ENCODE assay signal across 8 mouse cellular contexts in genomic region chr7:28386007-28386406, GRCm38 (mm10). TPM values are rescaled to one million over a fixed set of nuclear protein-coding genes. Genes with fewer than 3 reads are reported as not detected.
DNase-seq lines count a peak whose midpoint lies in the region; ATAC-seq and TF ChIP-seq lines count a peak whose summit lies in the region.

No protein-coding gene starts in this region.

- H3K4me1 ChIP-seq in embryonic facial prominence, embryonic 15.5 days = peaks cover 38% of the 10 kb centered on the region
- H3K4me1 ChIP-seq in liver, adult 2 months (ENCODE audit: control insufficient read depth, insufficient read depth, low read length) = peaks cover 18% of the 10 kb centered on the region; the same call in 1 of the 2 replicates
- H3K4me1 ChIP-seq in small intestine, adult 2 months (ENCODE audit: control insufficient read depth, insufficient read depth, insufficient read length, low read length) = peaks cover 27% of the 10 kb centered on the region
- H3K4me1 ChIP-seq in hindbrain, postnatal 0 days (ENCODE audit: insufficient read depth, low read length) = no peaks in the 10 kb centered on the region

- intact Hi-C loops in left cerebral cortex, postnatal 14 days (cut with DNase I) = loop anchor here (2.0 kb wide), 1 partner anchor 13 kb away; the partner anchor contains the start of gene Plekhg2

- 82% methylated on average over 7 of the region's 7 CpGs for WGBS in embryonic facial prominence, embryonic 15.5 days
- WGBS in liver, adult 2 months = 59% methylated on average over 7 of the region's 7 CpGs
- WGBS in small intestine, adult 2 months = 68% methylated on average over 7 of the region's 7 CpGs
- WGBS in hindbrain, postnatal 0 days = 86% methylated on average over 7 of the region's 7 CpGs

- H3K9me3 ChIP-seq in embryonic facial prominence, embryonic 15.5 days (replicated peaks) = no peaks in the 10 kb centered on the region
- H3K9me3 ChIP-seq in hindbrain, postnatal 0 days (ENCODE audit: low read length) = no peaks in the 10 kb centered on the region

- no peaks in the 10 kb centered on the region for H3K27me3 ChIP-seq in embryonic facial prominence, embryonic 15.5 days
- no peaks in the 10 kb centered on the region for H3K27me3 ChIP-seq in liver, adult 2 months (ENCODE audit: control insufficient read depth, insufficient read depth, low read length)
- no peaks in the 10 kb centered on the region for H3K27me3 ChIP-seq in small intestine, adult 2 months (ENCODE audit: control insufficient read depth, insufficient read depth, low read length)
- no peaks in the 10 kb centered on the region for H3K27me3 ChIP-seq in hindbrain, postnatal 0 days (ENCODE audit: insufficient read depth, low read length)

- no peak for TF ChIP-seq CTCF in liver, adult 2 months (IDR thresholded peaks at IDR 0.05; ENCODE audit: low read depth, low read length)
- no peak for TF ChIP-seq CTCF in small intestine, adult 2 months (IDR thresholded peaks at IDR 0.05; ENCODE audit: extremely low read depth, insufficient read length, insufficient replicate concordance, low read depth, low read length)
- TF ChIP-seq CTCF in hindbrain, postnatal 0 days (IDR thresholded peaks at IDR 0.05; ENCODE audit: low read depth) = no peak

- peak; percentile 30 to 62 for DNase-seq in left cerebral cortex, postnatal 14 days (ENCODE audit: low spot score in 2 of 2)
- DNase-seq in left cerebral cortex, adult 8-10 months (ENCODE audit: low spot score in 2 of 2) = no peak
- peak; percentile 54 for DNase-seq in liver, adult 2 months (ENCODE audit: extremely low read depth, low read depth, low spot score)
- no peak for DNase-seq in hindbrain, postnatal 0 days (ENCODE audit: low spot score)
- no peak for DNase-seq in thymus, postnatal 10 days (ENCODE audit: low spot score in 2 of 2)
- DNase-seq in c-Kit-positive CD71-positive TER-119-positive erythroid progenitor cells, embryonic 14.5 days (ENCODE audit: low spot score) = no peak

- no peak for ATAC-seq in embryonic facial prominence, embryonic 15.5 days (ENCODE audit: insufficient number of reproducible peaks, low FRiP score, low TSS enrichment, low read depth)
- ATAC-seq in hindbrain, postnatal 0 days = no peak

- no peak overlapping the region for H3K9ac ChIP-seq in embryonic facial prominence, embryonic 15.5 days
- H3K9ac ChIP-seq in liver, adult 2 months (ENCODE audit: low read depth, low read length) = no peak overlapping the region
- no peak overlapping the region for H3K9ac ChIP-seq in hindbrain, postnatal 0 days (replicated peaks; ENCODE audit: low read length)

- H3K4me2 ChIP-seq in embryonic facial prominence, embryonic 15.5 days (replicated peaks) = no peak overlapping the region
- no peak overlapping the region for H3K4me2 ChIP-seq in hindbrain, postnatal 0 days (ENCODE audit: low read depth, low read length)

- TF ChIP-seq POLR2A in liver, adult 2 months (IDR thresholded peaks at IDR 0.05; ENCODE audit: extremely low read depth, insufficient read depth, low read length) = no peak
- no peak for TF ChIP-seq POLR2A in small intestine, adult 2 months (IDR thresholded peaks at IDR 0.05; ENCODE audit: low read depth, low read length)

- peaks cover 5% of the 10 kb centered on the region; the same call in 1 of the 2 replicates for H3K79me2 ChIP-seq in liver, adult 2 months (ENCODE audit: control insufficient read depth, insufficient read depth, low read length)

- H3K4me3 ChIP-seq in embryonic facial prominence, embryonic 15.5 days (replicated peaks) = no peak overlapping the region
- H3K4me3 ChIP-seq in liver, adult 2 months (ENCODE audit: insufficient read depth, low read depth, low read length) = no peak overlapping the region
- H3K4me3 ChIP-seq in small intestine, adult 2 months (ENCODE audit: low read depth, low read length) = no peak overlapping the region
- no peak overlapping the region for H3K4me3 ChIP-seq in hindbrain, postnatal 0 days (ENCODE audit: low read length)

- H3K27ac ChIP-seq in embryonic facial prominence, embryonic 15.5 days (replicated peaks) = peak overlapping the region; percentile 56
- peak overlapping the region; percentile 11 for H3K27ac ChIP-seq in liver, adult 2 months (replicated peaks; ENCODE audit: insufficient read depth, low read depth, low read length)
- peak overlapping the region; percentile 68 for H3K27ac ChIP-seq in small intestine, adult 2 months (ENCODE audit: insufficient read depth, low read depth, low read length)
- H3K27ac ChIP-seq in hindbrain, postnatal 0 days = no peak overlapping the region

- H3K36me3 ChIP-seq in embryonic facial prominence, embryonic 15.5 days = peaks cover 49% of the 10 kb centered on the region
- no peaks in the 10 kb centered on the region for H3K36me3 ChIP-seq in liver, adult 2 months (ENCODE audit: control insufficient read depth, insufficient read depth, low read length)
- H3K36me3 ChIP-seq in small intestine, adult 2 months (ENCODE audit: control insufficient read depth, insufficient read depth, low read length) = peaks cover 7% of the 10 kb centered on the region; the same call in 1 of the 2 replicates
- H3K36me3 ChIP-seq in hindbrain, postnatal 0 days (ENCODE audit: insufficient read depth, low read length) = peaks cover 23% of the 10 kb centered on the region; the same call in 1 of the 2 replicates

RNA-seq across cellular contexts. Expression of gene Zfp36, which starts 6.0 kb away (rescaled TPM):
- 1 to 10 TPM; 1.5 to 3.3 TPM for total RNA-seq in left cerebral cortex, postnatal 14 days (2021)
- 1 to 10 TPM; 2.1 to 6.1 (median 3.6) TPM for total RNA-seq in left cerebral cortex, adult 8-10 months (2022)
- 20.2 and 23.5 TPM in 2 replicates for polyA plus RNA-seq in embryonic facial prominence, embryonic 15.5 days (2015; fragmentation: Nextera tagmentation; extraction: Ambion mirVana)
- total RNA-seq in liver, adult 2 months (2014; rRNA removed) = 16.4 and 25.4 TPM in 2 replicates
- polyA plus RNA-seq in liver, adult 2 months (2012; rRNA removed) = 41.1 and 54.3 TPM in 2 replicates
- polyA plus RNA-seq in small intestine, adult 2 months (2012; rRNA removed) = 85.4 and 196 TPM in 2 replicates
- total RNA-seq in hindbrain, postnatal 0 days (2014; rRNA removed) = 2.1 and 3.9 TPM in 2 replicates
- 3.0 and 3.4 TPM in 2 replicates for polyA plus RNA-seq in hindbrain, postnatal 0 days (2015; fragmentation: Nextera tagmentation; extraction: Ambion mirVana)

RNA-seq across cellular contexts. Expression of gene Med29, which starts 6.5 kb away (rescaled TPM):
- 10 to 100 TPM; 18.0 to 19.8 TPM for total RNA-seq in left cerebral cortex, postnatal 14 days (2021)
- 10 to 100 TPM; 13.2 to 17.4 (median 16.3) TPM for total RNA-seq in left cerebral cortex, adult 8-10 months (2022)
- 47.7 and 52.1 TPM in 2 replicates for polyA plus RNA-seq in embryonic facial prominence, embryonic 15.5 days (2015; fragmentation: Nextera tagmentation; extraction: Ambion mirVana)
- total RNA-seq in liver, adult 2 months (2014; rRNA removed) = 13.4 and 17.6 TPM in 2 replicates
- 49.2 and 50.9 TPM in 2 replicates for polyA plus RNA-seq in liver, adult 2 months (2012; rRNA removed)
- 36.5 and 58.0 TPM in 2 replicates for polyA plus RNA-seq in small intestine, adult 2 months (2012; rRNA removed)
- total RNA-seq in hindbrain, postnatal 0 days (2014; rRNA removed) = 33.6 and 39.5 TPM in 2 replicates
- polyA plus RNA-seq in hindbrain, postnatal 0 days (2015; fragmentation: Nextera tagmentation; extraction: Ambion mirVana) = 42.1 and 42.9 TPM in 2 replicates

RNA-seq across cellular contexts. Expression of gene Paf1, which starts 6.7 kb away (rescaled TPM):
- total RNA-seq in left cerebral cortex, postnatal 14 days (2021) = 10 to 100 TPM; 59.9 to 60.0 TPM
- total RNA-seq in left cerebral cortex, adult 8-10 months (2022) = 10 to 100 TPM; 51.1 to 77.7 (median 63.9) TPM
- 78.9 and 84.9 TPM in 2 replicates for polyA plus RNA-seq in embryonic facial prominence, embryonic 15.5 days (2015; fragmentation: Nextera tagmentation; extraction: Ambion mirVana)
- 16.1 TPM in 2 replicates for total RNA-seq in liver, adult 2 months (2014; rRNA removed)
- polyA plus RNA-seq in liver, adult 2 months (2012; rRNA removed) = 52.8 and 59.1 TPM in 2 replicates
- polyA plus RNA-seq in small intestine, adult 2 months (2012; rRNA removed) = 27.6 and 67.1 TPM in 2 replicates
- total RNA-seq in hindbrain, postnatal 0 days (2014; rRNA removed) = 56.7 and 67.6 TPM in 2 replicates
- 83.0 and 84.1 TPM in 2 replicates for polyA plus RNA-seq in hindbrain, postnatal 0 days (2015; fragmentation: Nextera tagmentation; extraction: Ambion mirVana)

RNA-seq across cellular contexts. Expression of gene Plekhg2, which starts 13.6 kb away (rescaled TPM):
- total RNA-seq in left cerebral cortex, postnatal 14 days (2021) = 10 to 100 TPM; 10.1 to 10.3 TPM
- 1 to 10 TPM; 6.2 to 8.4 (median 8.0) TPM for total RNA-seq in left cerebral cortex, adult 8-10 months (2022)
- 66.8 and 76.1 TPM in 2 replicates for polyA plus RNA-seq in embryonic facial prominence, embryonic 15.5 days (2015; fragmentation: Nextera tagmentation; extraction: Ambion mirVana)
- total RNA-seq in liver, adult 2 months (2014; rRNA removed) = 0.65 and 1.3 TPM in 2 replicates
- 3.3 and 3.5 TPM in 2 replicates for polyA plus RNA-seq in liver, adult 2 months (2012; rRNA removed)
- 22.9 and 58.2 TPM in 2 replicates for polyA plus RNA-seq in small intestine, adult 2 months (2012; rRNA removed)
- 18.6 and 20.6 TPM in 2 replicates for total RNA-seq in hindbrain, postnatal 0 days (2014; rRNA removed)
- polyA plus RNA-seq in hindbrain, postnatal 0 days (2015; fragmentation: Nextera tagmentation; extraction: Ambion mirVana) = 9.1 and 10.0 TPM in 2 replicates

RNA-seq across cellular contexts. Expression of gene Rps16, which starts 35.6 kb away (rescaled TPM):
- total RNA-seq in left cerebral cortex, postnatal 14 days (2021) = 100 to 1,000 TPM; 481 to 507 TPM
- total RNA-seq in left cerebral cortex, adult 8-10 months (2022) = 100 to 1,000 TPM; 521 to 591 (median 572) TPM
- 1,000 and 1,004 TPM in 2 replicates for polyA plus RNA-seq in embryonic facial prominence, embryonic 15.5 days (2015; fragmentation: Nextera tagmentation; extraction: Ambion mirVana)
- 110 and 136 TPM in 2 replicates for total RNA-seq in liver, adult 2 months (2014; rRNA removed)
- polyA plus RNA-seq in liver, adult 2 months (2012; rRNA removed) = 471 and 577 TPM in 2 replicates
- polyA plus RNA-seq in small intestine, adult 2 months (2012; rRNA removed) = 877 and 996 TPM in 2 replicates
- 97.7 and 154 TPM in 2 replicates for total RNA-seq in hindbrain, postnatal 0 days (2014; rRNA removed)
- polyA plus RNA-seq in hindbrain, postnatal 0 days (2015; fragmentation: Nextera tagmentation; extraction: Ambion mirVana) = 539 and 575 TPM in 2 replicates

Comparison
In these comparisons a context has a peak if more than half of its experiments do, and no peak if none do; other contexts are left out.
1. DNase-seq: peak in left cerebral cortex, postnatal 14 days (2 of 2) and liver, adult 2 months (single experiment); none in left cerebral cortex, adult 8-10 months (0 of 2), hindbrain, postnatal 0 days (single experiment), thymus, postnatal 10 days (0 of 2) and c-Kit-positive CD71-positive TER-119-positive erythroid progenitor cells, embryonic 14.5 days (single experiment).